Mouse (Mus musculus): Measurements from ENCODE around the gene Coro1a. TPM values are rescaled to one million over a fixed set of nuclear protein-coding genes. Genes with fewer than 3 reads are reported as not detected.

Gene Coro1a
- polyA plus RNA-seq, 1 experiment from 2014 or later, result 35.1 TPM

DNA sequence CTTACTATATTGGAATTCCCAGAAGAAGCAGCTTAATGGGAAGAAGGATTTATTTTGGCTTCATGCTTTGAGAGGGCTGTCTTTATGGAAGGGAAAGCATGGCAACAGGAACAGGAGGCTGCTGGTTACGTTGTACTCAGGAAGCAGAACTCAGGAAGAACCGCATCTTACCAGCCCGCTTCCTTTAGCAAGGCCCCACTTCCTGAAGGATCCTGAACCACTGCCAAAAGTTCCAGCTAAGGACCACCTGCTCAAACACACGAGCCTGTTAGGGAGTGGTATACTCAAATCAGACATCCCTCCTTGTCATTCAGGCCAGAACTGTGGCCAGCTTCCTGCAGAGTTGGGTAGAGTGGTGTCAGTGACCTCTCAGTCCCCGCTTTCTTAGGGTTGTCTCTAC is 39.1 kb downstream of the Coro1a start:
- Histone ChIP-seq H3K4me3 (ENCODE audit: low read depth, low read length) (no peak overlapping the region), H3K4me1 (replicated peaks; ENCODE audit: control insufficient read depth, insufficient read depth, low read length) (peaks cover 4% of the 10 kb centered on the region; the same call in 1 of the 2 replicates), H3K36me3 (ENCODE audit: control insufficient read depth, insufficient read depth, low read length) (peaks cover 70% of the 10 kb centered on the region), H3K27me3 (replicated peaks; ENCODE audit: control insufficient read depth, insufficient read depth, low read length) (no peaks in the 10 kb centered on the region), H3K9ac (ENCODE audit: low read length) (no peak overlapping the region), H3K9me3 (ENCODE audit: control insufficient read depth, low read length) (no peaks in the 10 kb centered on the region), H3K4me2 (ENCODE audit: low read length) (no peak overlapping the region), H3K27ac (ENCODE audit: low read depth) (no peak overlapping the region; the same call in 1 of the 2 replicates)
- ATAC-seq (replicated peaks; ENCODE audit: low FRiP score, low TSS enrichment, low read depth), result no peak
- DNase-seq (ENCODE audit: low spot score), result no peak
- WGBS, result 66% methylated on average over 5 of the region's 5 CpGs

DNA sequence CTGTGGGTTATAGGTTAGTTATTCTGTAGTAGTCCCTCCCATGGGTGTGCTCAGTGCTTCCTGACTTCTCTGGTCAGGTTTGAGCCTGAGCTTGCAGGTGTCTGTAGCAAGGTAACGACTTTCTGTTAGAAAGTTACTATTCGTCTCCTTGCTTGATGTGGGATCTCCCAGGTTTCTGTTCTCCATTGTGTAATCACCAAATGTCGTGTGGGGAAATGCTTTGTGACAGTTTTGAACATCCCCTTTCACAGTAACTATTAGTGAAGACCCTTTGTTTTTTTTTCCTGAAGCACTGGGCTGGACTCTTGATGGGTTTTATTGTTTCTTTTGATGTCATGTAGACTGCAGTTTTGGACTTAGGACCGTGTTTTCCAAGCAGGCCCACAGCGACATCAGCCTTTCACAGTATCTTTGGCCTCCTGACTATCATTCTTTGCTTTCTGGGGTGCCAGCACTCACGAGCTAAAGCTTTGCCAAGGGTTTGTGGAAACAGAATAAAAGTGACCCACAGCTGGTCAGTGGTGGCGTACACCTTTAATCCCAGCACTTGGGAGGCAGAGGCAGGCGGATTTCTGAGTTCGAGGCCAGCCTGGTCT is 40.0 kb downstream of the Coro1a start:
- no peaks in the 10 kb centered on the region for H3K27me3 ChIP-seq (replicated peaks; ENCODE audit: control insufficient read depth, insufficient read depth, low read length)
- peaks cover 4% of the 10 kb centered on the region; the same call in 1 of the 2 replicates for H3K4me1 ChIP-seq (replicated peaks; ENCODE audit: control insufficient read depth, insufficient read depth, low read length)
- DNase-seq (ENCODE audit: low spot score) (no peak), ATAC-seq (replicated peaks; ENCODE audit: low FRiP score, low TSS enrichment, low read depth) (no peak)
- 81% methylated on average over 9 of the region's 9 CpGs for WGBS
- H3K9me3 ChIP-seq (ENCODE audit: control insufficient read depth, low read length), result no peaks in the 10 kb centered on the region
- no peak overlapping the region for H3K4me2 ChIP-seq (ENCODE audit: low read length)
- H3K9ac ChIP-seq (ENCODE audit: low read length), result no peak overlapping the region
- H3K4me3 ChIP-seq (ENCODE audit: low read depth, low read length), result no peak overlapping the region
- H3K36me3 ChIP-seq (ENCODE audit: control insufficient read depth, insufficient read depth, low read length), result peaks cover 68% of the 10 kb centered on the region
- H3K27ac ChIP-seq (ENCODE audit: low read depth), result 0 out of 2 replicates have a peak overlapping the region, but pooled peaks have one; percentile 5

DNA sequence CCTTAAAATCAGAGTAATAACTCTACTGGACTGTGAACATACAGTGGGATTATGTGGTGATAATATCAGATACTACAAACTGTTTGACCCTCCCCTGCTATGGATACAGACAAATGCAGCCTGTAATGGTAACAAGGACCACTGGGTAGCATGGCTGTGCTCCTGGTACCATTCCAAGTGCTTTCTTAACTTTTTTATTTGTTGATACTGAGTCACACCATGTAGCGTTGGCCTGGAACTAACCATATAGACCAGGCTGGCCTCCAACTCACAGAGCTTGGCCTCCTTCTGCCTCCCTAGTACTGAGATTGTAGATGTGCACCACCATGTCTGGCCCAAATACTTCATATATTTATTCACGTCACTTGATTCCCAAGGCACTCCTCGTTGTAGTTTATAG is 42.3 kb downstream of the Coro1a start:
- WGBS, result 92% methylated on average over 3 of the region's 3 CpGs
- Histone ChIP-seq H3K27me3 (replicated peaks; ENCODE audit: control insufficient read depth, insufficient read depth, low read length) (no peaks in the 10 kb centered on the region), H3K27ac (ENCODE audit: low read depth) (no peak overlapping the region), H3K4me2 (ENCODE audit: low read length) (no peak overlapping the region), H3K4me1 (replicated peaks; ENCODE audit: control insufficient read depth, insufficient read depth, low read length) (peaks cover 4% of the 10 kb centered on the region; the same call in 1 of the 2 replicates), H3K4me3 (ENCODE audit: low read depth, low read length) (no peak overlapping the region), H3K36me3 (ENCODE audit: control insufficient read depth, insufficient read depth, low read length) (peaks cover 52% of the 10 kb centered on the region), H3K9me3 (ENCODE audit: control insufficient read depth, low read length) (no peaks in the 10 kb centered on the region), H3K9ac (ENCODE audit: low read length) (no peak overlapping the region)
- ATAC-seq (replicated peaks; ENCODE audit: low FRiP score, low TSS enrichment, low read depth), result no peak
- no peak for DNase-seq (ENCODE audit: low spot score)

DNA sequence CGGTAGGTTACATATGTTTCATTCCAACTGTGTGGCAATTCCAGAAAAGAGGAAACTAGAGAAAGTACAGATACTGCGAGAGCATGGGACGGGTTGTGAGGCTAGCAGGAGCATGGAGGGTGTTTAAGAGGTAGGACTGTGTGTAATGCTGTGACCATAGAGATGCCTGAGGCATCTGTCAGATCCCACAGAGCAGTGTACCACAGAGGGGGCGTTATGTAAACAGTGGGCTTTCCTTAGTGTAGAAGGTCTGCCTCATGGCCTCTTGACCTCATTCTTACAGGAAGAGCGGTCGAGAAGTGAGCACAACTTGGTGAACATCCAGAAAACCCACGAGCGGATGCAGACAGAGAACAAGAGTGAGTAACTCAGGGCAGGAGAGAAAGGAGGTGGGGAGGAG is 43.9 kb downstream of the Coro1a start:
- Histone ChIP-seq H3K9me3 (ENCODE audit: control insufficient read depth, low read length) (no peaks in the 10 kb centered on the region), H3K27me3 (replicated peaks; ENCODE audit: control insufficient read depth, insufficient read depth, low read length) (no peaks in the 10 kb centered on the region), H3K4me2 (ENCODE audit: low read length) (no peak overlapping the region), H3K9ac (ENCODE audit: low read length) (no peak overlapping the region), H3K4me1 (replicated peaks; ENCODE audit: control insufficient read depth, insufficient read depth, low read length) (peaks cover 4% of the 10 kb centered on the region; the same call in 1 of the 2 replicates), H3K27ac (ENCODE audit: low read depth) (no peak overlapping the region), H3K4me3 (ENCODE audit: low read depth, low read length) (no peak overlapping the region), H3K36me3 (ENCODE audit: control insufficient read depth, insufficient read depth, low read length) (peaks cover 50% of the 10 kb centered on the region)
- no peak for ATAC-seq (replicated peaks; ENCODE audit: low FRiP score, low TSS enrichment, low read depth)
- WGBS, result 46% methylated on average over 8 of the region's 8 CpGs
- no peak for DNase-seq (ENCODE audit: low spot score)

DNA sequence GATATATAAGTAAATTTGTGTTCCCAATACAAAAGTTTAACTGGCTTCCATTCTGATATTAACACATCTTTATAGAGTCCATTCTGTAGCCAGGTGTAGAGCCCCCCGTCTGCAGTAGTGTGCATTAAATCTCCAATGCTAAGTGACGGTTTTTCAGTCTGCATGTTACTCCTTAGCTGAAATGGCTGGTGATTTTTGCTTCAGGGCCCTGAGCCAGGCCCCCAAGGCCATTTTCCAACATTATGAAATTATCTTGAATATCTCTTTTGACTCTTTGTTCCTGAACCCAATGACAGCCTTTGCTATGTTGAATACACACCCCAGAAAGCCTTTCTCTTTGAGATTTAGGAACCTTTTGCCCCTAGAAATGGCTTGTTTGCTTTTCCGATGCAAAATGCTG is 47.8 kb downstream of the Coro1a start:
- Histone ChIP-seq H3K4me2 (ENCODE audit: low read length) (no peak overlapping the region), H3K27ac (ENCODE audit: low read depth) (no peak overlapping the region), H3K36me3 (ENCODE audit: control insufficient read depth, insufficient read depth, low read length) (peaks cover 28% of the 10 kb centered on the region), H3K9ac (ENCODE audit: low read length) (no peak overlapping the region), H3K4me1 (replicated peaks; ENCODE audit: control insufficient read depth, insufficient read depth, low read length) (peaks cover 4% of the 10 kb centered on the region; the same call in 1 of the 2 replicates), H3K4me3 (ENCODE audit: low read depth, low read length) (no peak overlapping the region), H3K27me3 (replicated peaks; ENCODE audit: control insufficient read depth, insufficient read depth, low read length) (no peaks in the 10 kb centered on the region), H3K9me3 (ENCODE audit: control insufficient read depth, low read length) (no peaks in the 10 kb centered on the region)
- 92% methylated on average over 3 of the region's 3 CpGs for WGBS
- ATAC-seq (replicated peaks; ENCODE audit: low FRiP score, low TSS enrichment, low read depth) (no peak), DNase-seq (ENCODE audit: low spot score) (no peak)

DNA sequence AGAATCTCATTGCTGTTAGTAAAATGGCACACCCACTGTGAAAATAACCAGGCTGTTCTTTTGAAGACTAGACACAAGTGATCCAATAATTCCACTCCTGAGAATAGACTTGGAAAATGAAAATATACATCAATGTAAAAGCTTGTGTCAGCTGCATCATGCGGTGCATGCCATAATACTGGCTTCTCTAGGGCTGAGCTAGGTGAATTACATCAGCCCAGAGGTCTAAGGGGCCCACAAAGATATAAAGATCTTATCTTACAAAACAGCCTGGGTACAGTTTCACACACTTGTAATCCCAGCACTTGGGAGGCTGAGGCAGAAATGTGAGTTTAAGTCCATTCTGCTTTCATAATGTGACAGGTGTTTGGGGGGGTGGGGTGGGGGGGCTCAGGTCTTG is 50.1 kb downstream of the Coro1a start:
- Histone ChIP-seq H3K9ac (ENCODE audit: low read length) (no peak overlapping the region), H3K4me3 (ENCODE audit: low read depth, low read length) (no peak overlapping the region), H3K4me2 (ENCODE audit: low read length) (no peak overlapping the region), H3K36me3 (ENCODE audit: control insufficient read depth, insufficient read depth, low read length) (peaks cover 9% of the 10 kb centered on the region), H3K27me3 (replicated peaks; ENCODE audit: control insufficient read depth, insufficient read depth, low read length) (no peaks in the 10 kb centered on the region), H3K9me3 (ENCODE audit: control insufficient read depth, low read length) (no peaks in the 10 kb centered on the region), H3K27ac (ENCODE audit: low read depth) (no peak overlapping the region), H3K4me1 (replicated peaks; ENCODE audit: control insufficient read depth, insufficient read depth, low read length) (no peaks in the 10 kb centered on the region)
- DNase-seq (ENCODE audit: low spot score) (no peak), ATAC-seq (replicated peaks; ENCODE audit: low FRiP score, low TSS enrichment, low read depth) (no peak)
- WGBS, result 89% methylated on average over 1 of the region's 1 CpGs

DNA sequence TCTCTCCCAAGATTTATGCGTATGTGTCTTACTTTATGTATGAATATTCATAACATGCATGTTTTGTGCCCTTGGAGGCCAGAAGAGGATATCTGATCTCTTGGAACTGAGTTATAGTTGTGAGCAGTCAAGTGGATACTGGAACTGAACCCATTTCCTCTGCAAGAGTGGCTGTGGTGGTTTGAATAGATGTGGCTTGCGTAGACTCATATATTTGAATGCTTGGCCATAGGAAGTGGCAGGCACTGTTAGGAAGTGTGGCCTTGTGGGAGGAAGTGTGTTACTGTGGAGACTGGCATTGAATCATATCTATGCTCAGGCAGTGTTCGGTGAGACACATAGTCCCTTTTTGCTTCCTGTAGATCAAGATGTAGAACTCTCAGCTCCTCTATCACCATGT is 51.9 kb downstream of the Coro1a start:
- Histone ChIP-seq H3K4me1 (replicated peaks; ENCODE audit: control insufficient read depth, insufficient read depth, low read length) (no peaks in the 10 kb centered on the region), H3K36me3 (ENCODE audit: control insufficient read depth, insufficient read depth, low read length) (0 out of 2 replicates have a peak, but pooled peaks cover 4% of the 10 kb centered on the region), H3K27me3 (replicated peaks; ENCODE audit: control insufficient read depth, insufficient read depth, low read length) (no peaks in the 10 kb centered on the region), H3K4me2 (ENCODE audit: low read length) (no peak overlapping the region), H3K9me3 (ENCODE audit: control insufficient read depth, low read length) (no peaks in the 10 kb centered on the region), H3K4me3 (ENCODE audit: low read depth, low read length) (no peak overlapping the region), H3K9ac (ENCODE audit: low read length) (no peak overlapping the region), H3K27ac (ENCODE audit: low read depth) (no peak overlapping the region)
- no peak for DNase-seq (ENCODE audit: low spot score)
- ATAC-seq (replicated peaks; ENCODE audit: low FRiP score, low TSS enrichment, low read depth), result no peak
- WGBS, result 87% methylated on average over 3 of the region's 3 CpGs

DNA sequence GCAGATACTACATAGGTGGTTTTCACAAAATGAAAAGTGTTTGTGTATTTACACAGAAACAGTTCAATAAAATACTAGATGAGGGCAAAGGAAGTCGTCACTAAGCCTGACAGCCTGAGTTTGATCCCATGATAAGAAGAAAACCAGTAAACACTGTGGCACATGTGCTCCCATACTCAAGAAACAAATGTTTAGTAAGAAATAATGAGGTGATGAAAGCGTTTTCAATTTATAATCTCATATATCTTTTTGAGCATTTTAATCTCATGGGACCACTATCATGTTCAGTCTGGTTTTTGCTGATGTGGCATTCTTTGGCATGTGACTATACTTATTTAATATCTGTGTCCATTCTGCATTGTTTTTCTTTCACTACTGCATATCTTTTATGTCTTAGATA is 53.6 kb downstream of the Coro1a start:
- no peaks in the 10 kb centered on the region for H3K27me3 ChIP-seq (replicated peaks; ENCODE audit: control insufficient read depth, insufficient read depth, low read length)
- peaks cover 3% of the 10 kb centered on the region; the same call in 1 of the 2 replicates for H3K4me1 ChIP-seq (replicated peaks; ENCODE audit: control insufficient read depth, insufficient read depth, low read length)
- H3K36me3 ChIP-seq (ENCODE audit: control insufficient read depth, insufficient read depth, low read length), result 0 out of 2 replicates have a peak, but pooled peaks cover 4% of the 10 kb centered on the region
- no peak for DNase-seq (ENCODE audit: low spot score)
- H3K9me3 ChIP-seq (ENCODE audit: control insufficient read depth, low read length), result no peaks in the 10 kb centered on the region
- H3K9ac ChIP-seq (ENCODE audit: low read length), result no peak overlapping the region
- H3K4me3 ChIP-seq (ENCODE audit: low read depth, low read length), result no peak overlapping the region
- H3K4me2 ChIP-seq (ENCODE audit: low read length), result no peak overlapping the region
- no peak for ATAC-seq (replicated peaks; ENCODE audit: low FRiP score, low TSS enrichment, low read depth)
- no peak overlapping the region for H3K27ac ChIP-seq (ENCODE audit: low read depth)
- WGBS, result 84% methylated on average over 2 of the region's 2 CpGs

DNA sequence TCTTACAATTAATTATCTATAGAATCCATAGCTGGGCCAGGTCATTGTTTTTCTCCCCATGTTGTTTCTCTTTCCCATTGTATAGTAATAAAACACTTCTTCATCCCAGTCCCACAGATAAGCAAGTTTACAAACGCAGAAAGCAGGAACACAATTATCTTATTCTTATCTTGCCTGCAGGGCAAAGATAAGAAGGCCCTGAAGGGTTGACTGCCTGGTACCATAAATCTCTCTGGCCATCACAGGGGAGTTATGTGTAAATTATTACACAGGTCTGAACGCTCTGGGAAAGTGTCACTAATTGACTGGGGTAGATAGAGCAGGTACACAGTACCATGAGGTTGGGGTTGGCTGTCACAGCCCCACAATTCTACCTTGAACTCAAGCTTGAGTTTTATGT is 56.7 kb downstream of the Coro1a start:
- H3K27me3 ChIP-seq (replicated peaks; ENCODE audit: control insufficient read depth, insufficient read depth, low read length), result no peaks in the 10 kb centered on the region
- H3K36me3 ChIP-seq (ENCODE audit: control insufficient read depth, insufficient read depth, low read length), result no peaks in the 10 kb centered on the region
- DNase-seq (ENCODE audit: low spot score) (no peak), ATAC-seq (replicated peaks; ENCODE audit: low FRiP score, low TSS enrichment, low read depth) (peak; percentile 50)
- WGBS, result 34% methylated on average over 2 of the region's 2 CpGs
- H3K9ac ChIP-seq (ENCODE audit: low read length), result no peak overlapping the region
- peaks cover 8% of the 10 kb centered on the region; the same call in 1 of the 2 replicates for H3K4me1 ChIP-seq (replicated peaks; ENCODE audit: control insufficient read depth, insufficient read depth, low read length)
- no peak overlapping the region for H3K4me2 ChIP-seq (ENCODE audit: low read length)
- no peak overlapping the region for H3K27ac ChIP-seq (ENCODE audit: low read depth)
- H3K4me3 ChIP-seq (ENCODE audit: low read depth, low read length), result no peak overlapping the region
- no peaks in the 10 kb centered on the region for H3K9me3 ChIP-seq (ENCODE audit: control insufficient read depth, low read length)
